Mouse (Mus musculus) retina, postnatal 7 days (tissue): ENCODE data around the gene Tnrc18.

ENCODE experiments used
- DNase-seq: peaks from one replicate; pipeline ENCODE4 v3.0.0-alpha.2; 2012; ENCODE audit warnings: low read depth, low spot score

Gene Tnrc18

DNA sequence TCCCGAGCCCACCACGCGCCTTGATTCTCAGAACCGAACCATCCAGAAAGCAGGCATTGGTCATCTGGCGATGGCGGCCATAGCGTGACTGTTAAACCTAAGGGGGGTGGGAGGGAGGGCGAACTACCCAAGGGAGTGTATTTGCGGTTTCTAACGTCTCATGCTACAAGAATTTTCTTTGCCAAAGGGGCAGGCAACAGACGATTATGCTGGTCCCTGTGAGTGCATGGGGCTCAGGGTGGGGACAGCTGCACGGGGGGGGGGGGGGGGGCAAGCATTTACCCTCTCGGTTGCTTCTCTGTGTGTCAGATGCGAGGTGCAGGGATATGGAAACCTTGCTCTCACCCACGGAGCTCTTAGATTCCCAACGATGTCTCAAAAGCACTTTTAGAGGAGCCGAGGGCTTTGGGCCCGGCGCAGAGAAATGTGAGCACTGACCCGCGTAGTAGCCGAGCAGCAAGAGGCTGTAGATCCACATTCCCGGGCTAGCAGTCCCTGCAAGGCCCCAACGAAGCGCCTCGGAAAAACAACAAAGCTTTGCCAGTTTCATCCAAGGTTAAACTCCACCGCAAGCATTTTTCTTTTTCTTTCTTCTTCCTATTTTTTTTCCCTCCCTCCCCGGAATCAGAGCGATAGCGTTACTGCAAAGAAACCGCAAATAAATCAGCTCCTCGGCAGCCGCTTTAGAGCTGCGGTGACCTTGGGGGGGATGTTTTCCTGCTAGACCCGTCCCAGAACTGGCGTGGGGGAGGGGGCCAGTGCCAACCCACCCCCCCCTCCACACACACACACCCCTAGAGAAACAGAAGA, 5.0 kb upstream of the Tnrc18 start:
- DNase-seq, result no peak

DNA sequence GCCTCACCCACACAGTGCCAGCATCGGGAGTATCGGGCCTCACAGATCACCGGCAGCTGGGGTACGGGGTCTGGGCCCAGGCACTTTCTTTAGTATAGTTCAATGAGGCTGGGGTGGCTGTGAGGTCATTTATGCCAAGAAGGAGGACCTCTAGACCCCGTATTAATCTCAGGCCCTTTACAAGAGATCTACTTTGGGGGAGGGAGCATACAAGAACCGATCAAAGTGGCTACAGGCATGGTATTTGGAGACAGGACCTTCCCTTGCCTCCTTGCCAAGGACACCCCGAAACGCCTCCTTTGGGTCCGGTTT, 4.5 kb upstream of the Tnrc18 start:
- no peak for DNase-seq

DNA sequence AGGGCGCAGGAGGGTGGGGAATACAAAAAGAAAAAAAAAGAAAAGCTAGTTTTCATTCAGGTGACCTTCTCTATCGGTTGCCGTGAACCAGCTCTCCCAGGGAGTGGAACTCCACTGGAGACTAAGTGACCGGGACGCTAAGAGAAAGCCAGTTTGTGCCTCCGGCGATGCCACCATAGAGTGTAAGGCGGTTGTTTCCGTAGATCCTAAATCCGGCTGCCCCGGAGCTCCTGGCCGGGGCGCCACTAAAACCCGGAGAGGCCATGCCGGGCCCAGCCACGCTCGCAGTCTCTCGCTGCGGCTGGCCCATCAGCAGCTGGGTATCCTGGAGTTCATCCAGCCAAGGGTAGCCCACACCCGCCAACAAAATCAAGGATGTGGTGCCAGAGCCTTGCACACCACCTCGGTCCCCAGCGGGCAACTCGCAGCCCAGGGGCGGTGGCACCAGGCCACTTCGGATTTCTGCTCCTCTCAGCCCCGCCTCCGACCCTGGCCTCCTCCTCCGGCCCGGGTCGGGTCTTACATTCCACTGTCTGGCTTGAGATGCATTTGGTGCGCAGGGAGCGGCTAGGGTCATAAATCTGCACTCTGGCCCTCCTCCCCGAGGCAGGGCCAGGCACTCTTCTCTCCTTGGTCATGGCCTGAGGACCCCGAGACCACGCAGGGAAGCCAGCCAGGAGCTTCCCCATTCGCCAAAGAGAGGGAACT, 4.0 kb upstream of the Tnrc18 start:
- DNase-seq, result peak; percentile 66

DNA sequence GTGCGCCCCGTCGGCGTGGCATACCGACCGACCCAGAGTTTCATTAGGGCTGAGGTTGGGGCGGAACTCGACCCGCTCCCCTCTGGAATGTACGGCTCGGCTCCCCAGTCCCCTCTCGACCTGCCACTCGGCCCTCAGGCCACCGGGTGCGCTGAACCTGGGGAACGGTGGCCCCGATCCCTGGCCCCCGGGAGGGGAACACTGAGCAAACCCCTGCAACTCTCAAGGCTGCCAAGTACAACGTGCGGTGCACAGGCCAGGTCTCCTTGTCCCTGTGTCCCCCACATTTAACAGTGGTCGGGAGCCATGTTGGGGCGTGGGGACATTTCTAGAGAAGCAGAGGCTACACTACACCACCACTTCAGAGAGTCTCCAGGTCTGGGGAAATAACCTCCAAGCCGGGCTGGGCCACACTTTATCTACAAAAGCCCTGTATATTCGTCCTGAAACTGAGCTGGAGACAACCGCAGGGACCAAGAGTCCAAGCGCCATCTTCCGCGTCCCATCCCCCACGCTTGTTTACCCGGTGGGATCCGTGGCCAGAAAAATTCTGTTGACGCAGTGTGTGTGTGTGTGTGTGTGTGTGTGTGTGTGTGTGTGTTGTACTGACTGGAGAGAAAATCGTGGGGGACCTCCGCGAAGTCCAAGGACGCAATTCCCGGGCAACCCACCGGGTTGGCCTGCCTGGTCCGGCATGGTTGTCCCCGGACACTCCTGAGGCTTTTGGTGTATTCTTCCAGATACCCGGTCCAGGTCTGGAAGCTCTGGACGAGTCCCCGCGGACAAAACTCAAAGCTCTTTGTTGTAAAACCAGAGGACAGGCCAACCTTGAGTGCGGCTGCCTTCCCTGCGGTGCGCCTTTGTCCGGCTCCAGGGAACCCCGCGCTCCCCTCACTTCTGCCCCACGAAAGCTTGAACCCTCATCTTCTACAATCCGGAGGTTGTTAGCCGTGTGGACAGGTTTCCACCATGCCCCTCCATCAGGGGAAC, 3.1 kb upstream of the Tnrc18 start:
- DNase-seq, result no peak

DNA sequence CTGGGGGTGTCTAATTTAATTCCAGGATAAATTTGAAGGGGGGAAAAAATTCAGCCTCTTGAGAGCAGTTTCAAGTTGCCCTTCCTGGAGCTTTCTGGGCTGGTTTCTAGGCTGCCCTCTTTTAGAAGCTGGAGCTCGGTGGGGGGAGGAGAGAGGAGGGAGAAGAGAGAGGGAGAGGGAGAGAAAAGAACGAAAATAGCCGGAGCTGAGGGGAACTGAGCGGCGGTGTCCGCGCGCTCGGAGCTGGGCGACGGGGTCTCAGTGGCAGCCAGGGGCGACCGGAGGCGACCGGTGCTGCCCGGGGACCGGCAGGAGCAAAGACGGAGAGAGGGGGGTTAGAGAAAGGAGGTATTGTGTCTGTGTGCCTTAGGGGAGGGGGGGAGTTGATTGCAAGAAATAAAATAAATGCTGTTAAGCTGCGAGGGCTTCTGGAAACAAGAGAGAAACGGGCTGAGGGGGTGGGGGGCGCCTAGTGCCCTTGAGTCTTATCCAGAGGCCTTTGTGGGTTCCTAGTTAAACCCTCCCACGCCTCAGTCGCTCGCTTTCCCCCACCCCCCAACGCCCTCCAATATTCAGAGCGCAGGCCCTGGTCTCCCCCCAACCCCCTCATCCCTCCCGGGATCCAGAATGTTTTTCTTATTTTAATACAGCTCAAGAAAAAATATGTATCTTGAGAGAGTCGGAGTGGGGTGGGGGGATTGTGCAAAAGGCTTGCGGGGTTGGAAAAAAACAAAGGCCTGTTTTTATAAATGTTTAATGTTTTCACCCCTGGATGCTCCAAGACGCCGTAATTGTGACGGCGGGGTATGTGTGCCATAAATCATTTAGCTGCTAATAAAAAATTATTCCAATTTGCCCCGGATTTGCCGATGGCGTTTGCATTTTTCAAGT, 2.2 kb upstream of the Tnrc18 start:
- peak; percentile 74 for DNase-seq

DNA sequence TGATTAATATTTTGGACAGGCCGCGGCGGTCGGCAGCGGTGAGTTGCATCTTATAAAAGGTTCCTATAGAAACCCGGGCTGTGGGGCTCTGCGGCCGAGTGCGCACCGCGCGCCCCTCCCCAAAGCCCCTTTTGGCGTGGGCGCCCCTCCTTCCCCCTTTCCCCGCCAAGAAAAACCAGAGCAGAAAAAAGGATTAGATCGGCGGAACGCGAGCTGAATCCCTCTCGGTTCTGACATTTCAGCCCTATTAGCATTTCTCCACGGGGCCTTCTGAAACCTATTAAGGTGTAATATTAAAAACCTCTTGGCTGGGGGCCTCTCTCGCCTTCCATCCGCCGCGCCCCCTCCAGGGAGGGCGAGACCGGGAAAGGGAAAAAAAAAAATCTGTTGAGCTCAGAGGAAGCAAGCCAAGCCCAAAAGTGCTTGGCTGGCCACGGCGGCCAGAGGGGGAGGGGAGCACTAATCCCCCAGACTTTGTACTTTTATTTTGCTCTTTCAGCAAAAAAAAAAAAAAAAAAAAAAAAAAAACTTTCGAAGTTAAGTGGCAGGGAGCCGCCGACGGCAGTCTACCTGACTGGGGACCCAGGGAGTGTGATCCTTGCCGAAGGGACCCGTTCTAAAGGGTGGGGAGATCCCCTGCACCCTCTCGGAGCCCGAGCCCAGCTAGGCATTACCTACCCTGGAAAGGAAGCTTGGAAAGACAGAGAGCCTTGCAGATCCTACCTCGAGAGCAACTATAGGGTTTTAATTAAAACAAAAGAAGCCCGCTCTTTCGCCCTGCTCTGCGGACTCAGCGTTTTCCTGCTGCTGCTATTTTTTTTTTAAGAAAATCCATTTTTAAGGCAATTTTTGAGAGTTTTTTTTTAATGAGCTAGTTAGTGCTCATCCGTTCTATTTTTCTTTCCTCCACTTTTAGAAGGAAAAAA, 1.2 kb upstream of the Tnrc18 start:
- DNase-seq, result no peak

DNA sequence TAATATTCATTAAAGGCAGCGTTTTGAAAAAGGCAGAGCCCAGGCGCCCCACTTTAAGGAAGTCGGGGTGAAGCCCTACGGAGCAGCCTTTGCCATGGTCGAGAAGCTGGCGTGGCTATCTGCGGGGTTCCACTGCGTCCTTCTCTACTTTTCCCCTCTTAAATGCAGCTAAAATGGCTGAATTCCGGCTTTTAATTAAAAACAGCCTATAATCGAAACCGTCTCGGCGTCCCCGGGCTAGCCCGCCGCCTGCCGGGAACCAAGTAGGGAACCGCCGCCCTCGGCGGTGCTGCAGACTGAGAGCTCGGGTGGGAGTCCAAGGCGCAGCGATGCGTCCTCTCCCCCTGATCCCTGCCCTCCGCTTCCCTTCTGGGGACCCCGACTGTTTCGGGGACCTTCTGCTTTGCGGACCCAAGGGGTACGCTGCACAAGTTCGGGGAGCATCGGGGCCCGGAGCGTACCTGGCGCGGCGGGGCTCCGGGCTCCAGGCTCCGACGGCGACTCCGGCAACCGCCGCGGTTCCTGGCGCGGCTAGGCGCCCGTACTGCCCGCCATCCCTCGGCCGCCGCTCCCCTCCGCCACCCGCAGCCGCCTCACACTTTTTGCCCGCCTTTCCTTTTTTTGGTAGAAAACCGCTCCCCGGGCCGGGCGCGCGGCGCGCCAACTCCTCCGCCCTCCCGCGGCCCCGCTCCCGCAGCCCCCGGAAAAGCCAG, 495 bp downstream of the Tnrc18 start:
- no peak for DNase-seq

DNA sequence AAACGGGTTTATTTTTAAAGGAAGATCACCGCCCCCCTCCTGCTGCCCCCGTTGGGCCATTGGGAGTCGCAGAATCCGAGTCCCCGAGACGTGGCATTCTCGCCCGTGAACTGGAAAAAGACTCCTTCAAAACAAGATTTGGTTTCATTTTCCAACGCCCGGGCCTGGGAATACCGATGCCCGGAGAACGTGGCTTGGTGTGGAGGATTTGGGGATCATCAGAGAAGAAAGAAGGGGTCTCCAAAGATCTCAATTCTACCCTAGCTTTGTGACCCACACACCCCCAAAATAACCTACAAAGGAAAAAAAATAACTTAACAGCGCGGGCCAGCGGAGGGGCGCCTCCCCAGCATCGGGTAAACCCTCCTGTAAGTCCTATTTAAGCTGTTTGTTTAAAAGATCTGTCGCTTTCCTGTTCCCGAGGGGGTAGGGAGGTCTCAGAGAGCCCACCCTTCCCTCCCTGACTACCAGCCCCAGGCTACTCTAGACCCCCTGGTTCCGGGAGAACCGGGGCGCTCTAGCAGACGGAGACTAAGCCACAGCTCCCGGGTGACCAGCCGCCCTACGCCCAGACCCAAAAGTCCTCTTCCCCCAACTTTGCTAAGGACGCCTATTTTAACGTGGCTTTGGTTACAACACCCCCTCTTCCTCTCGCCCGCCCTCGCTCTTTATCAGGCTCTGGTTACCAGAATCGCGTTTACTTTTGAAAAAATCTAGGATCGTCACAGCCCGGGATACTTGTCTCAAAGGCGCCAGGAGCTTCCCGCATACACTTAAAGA, 1.2 kb downstream of the Tnrc18 start:
- DNase-seq, result no peak

DNA sequence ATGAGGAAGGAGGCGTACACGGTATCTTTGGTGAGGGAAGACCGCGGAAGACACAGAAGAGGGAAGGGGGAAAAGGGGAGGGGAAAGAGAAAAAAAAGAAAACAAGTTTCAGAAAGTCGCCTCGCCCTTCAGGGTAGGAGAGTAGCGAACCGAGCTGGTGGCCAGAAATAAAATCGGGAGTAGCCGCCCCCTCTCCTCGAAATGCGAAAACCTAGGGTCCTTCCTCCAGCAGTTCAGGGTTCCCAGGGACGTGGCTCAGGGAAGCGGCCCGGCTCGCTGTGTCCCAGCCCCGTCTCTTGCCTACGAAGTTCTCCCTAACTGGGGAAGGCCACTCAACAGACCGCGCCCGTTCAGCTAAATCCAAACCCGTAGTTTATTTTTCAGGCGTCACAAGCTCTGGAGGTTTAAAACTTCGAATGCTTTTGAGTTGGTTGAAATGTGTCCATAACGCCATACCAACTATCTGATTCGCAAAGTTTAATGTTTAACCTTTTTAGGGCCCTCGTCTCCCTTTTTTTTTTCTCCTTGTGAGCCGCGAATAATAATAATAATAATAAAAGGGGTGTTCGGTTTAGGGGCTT, 2.0 kb downstream of the Tnrc18 start:
- DNase-seq, result no peak

DNA sequence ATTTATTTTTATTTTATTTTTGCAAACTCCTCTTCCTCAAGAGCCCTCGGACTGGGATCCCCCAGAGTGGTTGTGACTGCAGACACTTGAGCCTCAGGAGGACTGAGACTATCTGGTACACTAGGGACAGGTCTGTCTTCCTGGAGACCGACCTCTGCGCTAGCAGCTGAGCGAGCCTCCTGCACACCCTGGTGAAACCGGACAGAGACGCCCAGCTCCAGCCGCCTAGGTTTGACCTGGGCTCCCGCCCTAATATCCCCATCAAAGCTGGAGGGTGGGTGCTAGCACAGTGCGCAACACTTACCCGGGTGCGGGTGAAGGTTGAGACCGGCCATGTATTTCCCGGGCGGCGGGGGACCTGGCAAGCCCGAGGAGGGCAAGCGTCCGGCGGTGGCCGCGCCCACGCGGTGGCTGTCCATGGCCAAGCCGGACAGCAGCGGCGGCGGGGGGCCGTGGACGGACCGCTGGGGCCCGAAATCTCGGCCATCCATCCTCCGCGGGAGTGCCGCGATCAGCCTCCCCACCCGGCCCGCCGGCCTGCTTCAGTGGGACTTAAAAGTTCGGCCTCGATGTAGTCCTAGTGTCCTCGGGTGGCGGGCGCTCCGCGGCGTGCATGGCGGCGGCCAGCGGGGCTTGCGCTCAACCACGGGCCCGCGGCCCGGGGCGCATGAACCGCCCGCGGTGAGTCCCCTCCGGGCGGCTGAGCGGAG, 2.6 kb downstream of the Tnrc18 start:
- no peak for DNase-seq

DNA sequence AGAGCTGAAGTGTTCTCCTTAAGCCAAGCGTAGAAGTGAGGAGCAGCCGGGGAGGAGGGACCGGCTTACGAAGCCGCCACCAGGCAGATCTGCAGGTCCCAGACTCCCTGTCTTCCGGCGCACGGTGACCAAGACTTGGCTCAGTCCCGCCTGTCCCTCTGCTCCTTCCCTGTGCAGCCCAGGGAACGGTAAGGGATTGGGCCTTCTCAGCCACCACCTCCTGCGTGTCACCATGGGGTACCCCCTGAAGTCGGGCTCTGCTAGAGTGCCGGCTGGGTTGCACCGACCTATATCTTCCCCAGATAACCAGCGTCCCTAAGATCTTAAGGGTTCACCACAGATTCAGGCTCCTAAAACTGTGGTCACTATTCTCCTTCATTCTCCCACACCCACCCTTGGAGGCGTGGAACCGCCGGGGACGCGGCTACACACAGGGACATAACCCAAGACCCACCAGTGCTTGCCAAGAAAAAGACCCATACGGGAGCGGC, 3.3 kb downstream of the Tnrc18 start:
- DNase-seq, result no peak

DNA sequence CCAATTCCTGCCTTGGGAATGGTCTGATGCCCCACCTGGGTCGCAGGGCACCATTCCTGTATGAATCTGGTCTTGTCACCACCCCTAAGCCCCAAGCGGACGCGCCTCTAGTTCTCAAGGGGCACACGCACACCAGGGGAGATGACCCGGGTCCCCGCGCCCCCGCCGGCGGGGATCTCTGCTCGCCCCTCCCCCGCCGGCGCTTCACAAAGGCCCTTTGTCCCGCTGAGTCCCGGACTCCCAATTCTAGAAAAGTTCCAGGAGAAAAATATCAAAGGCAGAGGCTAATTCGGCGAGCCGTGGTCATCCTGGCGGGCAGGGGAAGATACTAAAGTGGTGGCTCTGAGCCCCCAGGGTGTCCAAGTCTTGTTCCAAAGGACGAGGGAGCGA, 3.7 kb downstream of the Tnrc18 start:
- DNase-seq, result no peak

DNA sequence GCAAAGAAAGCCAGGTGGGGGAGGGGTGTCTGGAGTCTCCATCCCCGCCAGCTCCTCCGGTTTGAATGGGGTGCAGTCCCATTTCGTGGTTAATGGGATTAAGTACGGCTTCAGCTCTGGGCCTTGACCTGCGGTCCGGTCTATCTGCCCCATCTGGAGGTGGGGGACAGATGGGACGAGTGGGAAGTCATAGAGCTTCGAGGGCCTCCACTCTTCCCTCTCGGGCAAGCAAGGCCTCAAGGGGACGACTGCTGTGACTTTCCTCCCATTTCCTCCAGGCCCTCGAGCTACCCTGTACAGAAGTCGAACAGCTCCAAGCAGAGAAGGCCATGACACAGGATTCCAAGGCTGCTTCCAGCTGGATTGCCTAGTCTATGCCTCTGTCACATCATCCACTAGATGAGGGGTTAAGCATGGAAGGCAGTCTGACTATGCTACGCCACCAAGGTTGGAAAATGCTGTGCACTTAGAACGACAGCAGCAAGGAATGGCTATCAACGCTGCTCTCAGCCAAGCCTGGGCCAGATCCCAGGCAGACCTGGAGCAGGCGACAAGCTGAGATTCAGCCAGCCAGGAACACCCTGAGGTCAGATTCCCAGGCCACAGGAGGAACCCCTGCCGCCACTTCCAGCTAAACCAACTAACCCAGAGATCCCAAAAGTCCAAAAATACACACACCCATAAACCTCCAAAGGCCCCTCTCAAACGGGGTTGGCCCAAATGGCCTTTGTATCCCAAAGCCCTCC, 4.3 kb downstream of the Tnrc18 start:
- no peak for DNase-seq

DNA sequence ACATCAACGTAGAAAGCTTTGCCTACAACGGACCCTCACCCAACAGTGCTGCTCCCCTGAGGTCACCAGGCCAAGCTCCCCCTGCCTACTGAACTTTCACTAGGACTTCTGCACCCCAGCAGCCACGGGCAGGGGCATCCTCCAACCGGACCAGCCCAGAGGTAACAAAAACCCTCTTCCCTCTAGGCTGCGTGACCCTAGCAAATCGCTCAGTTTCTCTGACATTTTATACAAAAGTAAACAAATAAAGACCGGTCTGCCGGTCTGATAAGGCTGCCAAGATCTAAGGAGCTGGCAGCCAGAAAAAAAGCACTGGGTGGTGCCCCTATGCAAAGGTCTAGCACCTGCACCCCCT, 4.9 kb downstream of the Tnrc18 start:
- DNase-seq, result no peak

DNA sequence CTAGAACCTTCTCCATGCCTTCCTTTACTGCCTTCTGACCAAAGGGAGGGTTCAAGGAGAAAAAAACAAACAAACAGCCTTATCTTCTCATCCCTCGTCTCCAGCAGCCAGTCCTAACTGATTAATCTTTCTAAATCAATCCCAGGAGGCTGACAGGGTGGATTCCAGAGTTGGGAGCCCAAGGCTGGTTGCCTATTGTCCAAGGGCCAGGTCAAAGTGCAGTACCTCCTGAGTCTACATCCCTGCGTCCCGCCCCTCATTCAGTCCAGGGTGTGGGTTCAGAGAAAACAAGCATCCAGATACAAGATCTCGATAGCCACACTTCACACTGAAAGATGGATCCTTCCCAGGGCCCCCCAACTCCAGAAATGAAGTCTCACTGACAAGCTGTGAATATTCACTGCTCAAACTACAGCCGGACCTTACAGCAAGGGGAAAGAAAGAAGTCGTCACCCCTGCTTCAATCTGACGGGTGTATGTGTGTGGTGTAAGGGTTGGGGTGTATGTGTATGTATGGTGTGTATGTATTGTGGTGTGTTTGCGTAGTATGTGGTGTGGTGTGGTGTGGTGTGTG, 5.5 kb downstream of the Tnrc18 start:
- DNase-seq, result no peak
